Mouse (Mus musculus): Measurements from ENCODE around the gene Prom2.

Gene Prom2

DNA sequence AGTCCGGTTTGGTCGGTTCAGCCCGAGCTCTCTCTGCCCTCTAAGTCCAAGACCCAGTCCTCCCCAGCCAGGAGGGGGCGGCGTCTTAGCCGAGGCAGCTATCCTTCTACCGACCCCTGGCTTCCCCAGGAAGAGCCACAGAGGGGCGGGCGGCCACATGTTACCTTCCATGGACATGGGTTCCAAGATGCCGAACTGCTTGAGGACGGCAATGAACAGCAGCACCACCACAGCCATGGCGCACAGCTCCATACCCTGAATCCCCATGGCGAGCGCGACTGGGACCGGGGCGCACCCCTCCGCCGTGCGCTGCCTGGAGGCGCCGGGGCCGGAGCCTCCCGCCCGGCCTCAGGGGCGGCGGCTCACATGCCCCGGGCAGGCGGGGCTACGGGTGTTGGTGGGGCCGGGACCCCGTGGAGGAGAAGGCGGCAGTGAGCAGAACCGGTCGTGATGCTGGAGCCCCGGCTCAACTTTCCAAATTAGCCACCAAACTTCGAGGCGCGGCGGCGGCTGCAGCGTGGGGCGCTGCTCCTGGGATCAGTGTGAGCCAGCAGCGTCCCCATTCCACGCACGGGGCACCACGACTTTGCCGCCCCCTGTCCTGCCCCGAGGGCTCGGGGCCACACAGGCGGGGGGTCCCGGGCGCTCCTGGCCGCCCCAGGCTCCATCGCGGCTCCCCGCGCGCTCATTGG, 59.3 kb downstream of the Prom2 start:
- DNase-seq, result no peak

DNA sequence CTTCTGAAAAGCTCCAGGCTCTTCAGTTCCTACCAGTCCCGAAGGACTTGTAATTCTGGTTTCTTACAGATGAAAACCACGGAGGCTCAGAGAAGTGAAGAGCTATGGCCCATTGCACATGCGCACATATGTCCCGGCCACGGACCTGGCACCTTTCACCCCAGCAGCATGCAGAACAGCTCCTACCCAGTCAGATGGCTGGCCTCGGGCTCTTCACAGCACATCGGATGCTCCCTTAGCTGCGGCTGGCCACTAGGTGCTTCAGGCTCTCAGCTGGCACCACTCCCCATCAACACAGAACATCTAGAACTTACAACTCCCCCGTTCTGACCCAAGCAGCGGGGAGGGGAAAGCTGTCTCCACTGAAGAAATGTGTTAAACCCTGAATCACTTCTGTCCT, 61.5 kb downstream of the Prom2 start:
- no peak for DNase-seq

DNA sequence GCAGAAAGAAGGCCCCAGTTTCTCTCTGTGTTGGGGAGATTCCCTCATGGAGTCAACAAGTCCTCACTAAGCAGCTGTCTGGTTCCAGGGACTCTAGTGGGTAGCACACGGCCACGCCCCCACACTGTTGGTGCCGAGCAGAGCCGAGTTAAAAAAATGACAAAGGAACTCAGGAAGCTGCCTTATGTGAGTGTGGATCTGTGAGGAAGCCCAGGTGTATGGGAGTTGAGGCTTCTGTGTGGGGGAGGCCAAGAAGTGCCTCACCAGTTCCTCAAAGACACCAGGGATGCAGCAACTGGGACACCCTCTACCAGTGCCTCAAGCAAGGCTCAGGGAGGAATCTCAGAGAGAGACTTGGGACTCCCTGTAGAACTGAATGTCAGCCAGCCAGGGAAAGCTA, 62.1 kb downstream of the Prom2 start:
- no peak for DNase-seq

Measured in kidney, postnatal 14 days (tissue).